Mouse (Mus musculus): ENCODE measurements at regions not wholly inside any gene's neighbourhood (a gene's known extent, or its start where the extent isn't known, plus 50 kb on each side); places are given as distances from the start of the nearest gene placed in this dataset.

DNA sequence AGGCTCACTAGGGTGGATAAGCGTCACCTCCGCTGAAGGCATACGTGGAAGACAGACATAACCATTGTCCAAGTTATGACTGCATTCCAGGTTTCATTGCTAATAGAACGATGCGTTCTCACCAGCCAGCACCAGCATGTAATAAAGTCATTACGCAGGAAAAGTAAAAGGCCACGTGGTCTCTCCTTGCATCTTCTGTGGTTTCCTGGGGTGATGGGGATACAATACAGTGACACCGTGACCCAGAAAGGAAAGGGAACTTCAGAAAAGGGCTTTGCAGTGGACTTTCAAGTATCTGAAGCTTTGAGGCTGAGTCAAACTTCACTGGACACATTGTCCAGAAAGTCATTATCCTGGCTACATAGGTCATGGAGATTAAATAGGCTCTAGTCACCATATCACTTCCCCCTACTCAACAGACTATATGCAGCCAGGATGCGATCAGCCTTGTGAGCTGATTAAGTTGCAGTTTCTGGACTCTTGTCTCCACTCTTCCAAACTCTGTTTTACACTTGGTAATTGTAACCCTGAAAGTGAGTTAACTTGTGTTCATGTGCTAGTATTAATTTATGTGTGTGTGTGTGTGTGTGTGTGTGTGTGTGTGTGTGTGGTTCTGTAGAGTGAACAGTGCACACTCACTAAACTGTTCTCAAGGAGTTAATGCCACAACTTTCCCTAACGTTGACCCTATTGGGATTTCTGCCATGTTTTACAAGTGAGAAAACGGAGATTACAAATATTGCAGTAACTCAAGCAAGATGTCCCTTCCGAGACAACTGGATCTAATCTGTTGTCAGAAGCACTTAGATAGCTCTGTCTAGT is 522.2 kb downstream of the Rwdd3 start:
- no peak for TF ChIP-seq CTCF (IDR thresholded peaks at IDR 0.05; ENCODE audit: low read depth, low read length)
- TF ChIP-seq GATA2 (IDR thresholded peaks at IDR 0.05; ENCODE audit: borderline replicate concordance, low read depth, low read length): no peak
- no peak for TF ChIP-seq GATA1 (IDR thresholded peaks at IDR 0.05; ENCODE audit: borderline replicate concordance, low read length)
- TF ChIP-seq POLR2AphosphoS5 (IDR thresholded peaks at IDR 0.05; ENCODE audit: insufficient replicate concordance, low read depth, low read length): no peak
- no peak for TF ChIP-seq TAL1 (conservative IDR thresholded peaks at IDR 0.05; ENCODE audit: low read depth, low read length)
- ATAC-seq (ENCODE audit: extremely low read depth, insufficient number of reproducible peaks, low FRiP score, poor library complexity, severe bottlenecking) (no peak), DNase-seq (ENCODE audit: low spot score) (no peak)
- Histone ChIP-seq H3K36me3 (replicated peaks) (no peaks in the 10 kb centered on the region), H3K27me3 (ENCODE audit: insufficient read depth, low read length) (no peaks in the 10 kb centered on the region), H3K4me3 (ENCODE audit: low read depth, low read length) (no peak overlapping the region), H3K4me1 (ENCODE audit: insufficient read depth, low read depth, low read length) (no peaks in the 10 kb centered on the region), H3K9me3 (replicated peaks) (peaks cover 24% of the 10 kb centered on the region)

GRCm38 (mm10) chr3:120648391-120648790 is 523.1 kb downstream of the Rwdd3 start:
- Histone ChIP-seq H3K9me3 (replicated peaks) (peaks cover 25% of the 10 kb centered on the region), H3K36me3 (replicated peaks) (no peaks in the 10 kb centered on the region), H3K4me1 (ENCODE audit: insufficient read depth, low read depth, low read length) (no peaks in the 10 kb centered on the region), H3K4me3 (ENCODE audit: low read depth, low read length) (no peak overlapping the region), H3K27me3 (ENCODE audit: insufficient read depth, low read length) (no peaks in the 10 kb centered on the region)
- DNase-seq (ENCODE audit: low spot score) (no peak), ATAC-seq (ENCODE audit: extremely low read depth, insufficient number of reproducible peaks, low FRiP score, poor library complexity, severe bottlenecking) (no peak)
- TF ChIP-seq CTCF (IDR thresholded peaks at IDR 0.05; ENCODE audit: low read depth, low read length): no peak

GRCm38 (mm10) chr3:120636669-120637305 is 534.7 kb downstream of the Rwdd3 start:
- no peaks in the 10 kb centered on the region for H3K27me3 ChIP-seq (ENCODE audit: insufficient read depth, low read length)
- ATAC-seq (ENCODE audit: extremely low read depth, insufficient number of reproducible peaks, low FRiP score, poor library complexity, severe bottlenecking): no peak
- H3K36me3 ChIP-seq (replicated peaks): no peaks in the 10 kb centered on the region
- TF ChIP-seq GATA2 (IDR thresholded peaks at IDR 0.05; ENCODE audit: borderline replicate concordance, low read depth, low read length) (no peak), POLR2AphosphoS5 (IDR thresholded peaks at IDR 0.05; ENCODE audit: insufficient replicate concordance, low read depth, low read length) (no peak), GATA1 (IDR thresholded peaks at IDR 0.05; ENCODE audit: borderline replicate concordance, low read length) (no peak), TAL1 (conservative IDR thresholded peaks at IDR 0.05; ENCODE audit: low read depth, low read length) (no peak), CTCF (IDR thresholded peaks at IDR 0.05; ENCODE audit: low read depth, low read length) (no peak)
- no peak overlapping the region for H3K4me3 ChIP-seq (ENCODE audit: low read depth, low read length)
- peaks cover 10% of the 10 kb centered on the region for H3K9me3 ChIP-seq (replicated peaks)
- DNase-seq (ENCODE audit: low spot score): no peak
- no peaks in the 10 kb centered on the region for H3K4me1 ChIP-seq (ENCODE audit: insufficient read depth, low read depth, low read length)

- H3K36me3 ChIP-seq (replicated peaks): no peaks in the 10 kb centered on the region
- H3K27me3 ChIP-seq (ENCODE audit: insufficient read depth, low read length): no peaks in the 10 kb centered on the region
- no peak for ATAC-seq (ENCODE audit: extremely low read depth, insufficient number of reproducible peaks, low FRiP score, poor library complexity, severe bottlenecking)
- TF ChIP-seq TAL1 (conservative IDR thresholded peaks at IDR 0.05; ENCODE audit: low read depth, low read length) (no peak), GATA1 (IDR thresholded peaks at IDR 0.05; ENCODE audit: borderline replicate concordance, low read length) (no peak), GATA2 (IDR thresholded peaks at IDR 0.05; ENCODE audit: borderline replicate concordance, low read depth, low read length) (no peak), POLR2AphosphoS5 (IDR thresholded peaks at IDR 0.05; ENCODE audit: insufficient replicate concordance, low read depth, low read length) (no peak), CTCF (IDR thresholded peaks at IDR 0.05; ENCODE audit: low read depth, low read length) (no peak)
- H3K4me3 ChIP-seq (ENCODE audit: low read depth, low read length): no peak overlapping the region
- H3K4me1 ChIP-seq (ENCODE audit: insufficient read depth, low read depth, low read length): no peaks in the 10 kb centered on the region
- peaks cover 4% of the 10 kb centered on the region for H3K9me3 ChIP-seq (replicated peaks)
- DNase-seq (ENCODE audit: low spot score): no peak
Measured at GRCm38 (mm10) chr3:120618358-120618757, 553.1 kb downstream of the Rwdd3 start.

DNA sequence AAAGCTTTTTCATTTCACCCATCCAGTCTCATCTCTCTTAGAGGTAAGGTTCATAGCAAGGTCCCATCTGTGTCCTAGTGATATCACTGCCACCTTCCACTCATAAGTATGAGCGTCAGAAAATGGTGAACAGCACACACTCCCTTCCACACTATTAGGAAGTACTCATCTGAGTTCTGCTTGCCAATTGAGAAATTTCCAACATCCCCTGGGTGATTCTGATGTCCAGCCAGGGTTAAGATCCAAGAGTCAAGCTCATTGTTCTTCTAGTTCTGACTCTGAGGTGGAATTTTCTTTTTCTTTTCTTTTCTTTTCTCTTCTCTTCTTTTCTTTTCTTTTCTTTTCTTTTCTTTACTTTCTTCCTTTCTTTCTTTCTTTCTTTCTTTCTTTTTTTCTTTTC is 577.3 kb downstream of the Rwdd3 start:
- H3K36me3 ChIP-seq (replicated peaks): no peaks in the 10 kb centered on the region
- DNase-seq (ENCODE audit: low spot score): no peak
- no peaks in the 10 kb centered on the region for H3K27me3 ChIP-seq (ENCODE audit: insufficient read depth, low read length)
- ATAC-seq (ENCODE audit: extremely low read depth, insufficient number of reproducible peaks, low FRiP score, poor library complexity, severe bottlenecking): no peak
- H3K4me1 ChIP-seq (ENCODE audit: insufficient read depth, low read depth, low read length): no peaks in the 10 kb centered on the region
- H3K9me3 ChIP-seq (replicated peaks): peaks cover 15% of the 10 kb centered on the region
- no peak for TF ChIP-seq POLR2AphosphoS5 (IDR thresholded peaks at IDR 0.05; ENCODE audit: insufficient replicate concordance, low read depth, low read length)
- no peak for TF ChIP-seq CTCF (IDR thresholded peaks at IDR 0.05; ENCODE audit: low read depth, low read length)
- TF ChIP-seq GATA1 (IDR thresholded peaks at IDR 0.05; ENCODE audit: borderline replicate concordance, low read length): no peak
- no peak for TF ChIP-seq GATA2 (IDR thresholded peaks at IDR 0.05; ENCODE audit: borderline replicate concordance, low read depth, low read length)
- no peak for TF ChIP-seq TAL1 (conservative IDR thresholded peaks at IDR 0.05; ENCODE audit: low read depth, low read length)
- H3K4me3 ChIP-seq (ENCODE audit: low read depth, low read length): no peak overlapping the region

- peaks cover 14% of the 10 kb centered on the region for H3K9me3 ChIP-seq (replicated peaks)
- no peak for ATAC-seq (ENCODE audit: extremely low read depth, insufficient number of reproducible peaks, low FRiP score, poor library complexity, severe bottlenecking)
- no peaks in the 10 kb centered on the region for H3K27me3 ChIP-seq (ENCODE audit: insufficient read depth, low read length)
- TF ChIP-seq TAL1 (conservative IDR thresholded peaks at IDR 0.05; ENCODE audit: low read depth, low read length): no peak
- no peak for TF ChIP-seq GATA1 (IDR thresholded peaks at IDR 0.05; ENCODE audit: borderline replicate concordance, low read length)
- TF ChIP-seq POLR2AphosphoS5 (IDR thresholded peaks at IDR 0.05; ENCODE audit: insufficient replicate concordance, low read depth, low read length): no peak
- no peak for TF ChIP-seq GATA2 (IDR thresholded peaks at IDR 0.05; ENCODE audit: borderline replicate concordance, low read depth, low read length)
- TF ChIP-seq CTCF (IDR thresholded peaks at IDR 0.05; ENCODE audit: low read depth, low read length): no peak
- H3K36me3 ChIP-seq (replicated peaks): no peaks in the 10 kb centered on the region
- no peak overlapping the region for H3K4me3 ChIP-seq (ENCODE audit: low read depth, low read length)
- no peaks in the 10 kb centered on the region for H3K4me1 ChIP-seq (ENCODE audit: insufficient read depth, low read depth, low read length)
- no peak for DNase-seq (ENCODE audit: low spot score)
Measured at GRCm38 (mm10) chr3:120591183-120591582, 580.3 kb downstream of the Rwdd3 start.
